Mouse (Mus musculus) embryonic facial prominence, embryonic 15.5 days (tissue): Measurements from ENCODE around the gene Dpy19l3. TPM values are rescaled to one million over a fixed set of nuclear protein-coding genes. Genes with fewer than 3 reads are reported as not detected.
A peak's percentile ranks its signal among the peaks of the same experiment; 100 is the strongest.

Source experiments
- ATAC-seq: fragments of 200-750 bp; cut with Nextera tagmentation; 2 replicates; pipeline ENCODE4 v1.8.0; 2017; ENCODE audit warnings: low read depth, moderate TSS enrichment; ENCODE audit not compliant: insufficient number of reproducible peaks, low FRiP score, low TSS enrichment
- H3K27ac ChIP-seq: fragments of 300-500 bp; sonication (generic); replicated peaks from 2 replicates; pipeline ENCODE4 v1.5.1; 2015; ENCODE audit warnings: mild to moderate bottlenecking, inconsistent platforms
- H3K27me3 ChIP-seq: fragments of 300-500 bp; sonication (generic); 2 replicates; pipeline ENCODE4 v1.6.1; 2015; ENCODE audit warnings: inconsistent platforms
- H3K36me3 ChIP-seq: fragments of 300-500 bp; sonication (generic); 2 replicates; pipeline ENCODE4 v1.6.1; 2015; ENCODE audit warnings: mild to moderate bottlenecking, inconsistent platforms
- H3K4me1 ChIP-seq: fragments of 300-500 bp; sonication (generic); 2 replicates; pipeline ENCODE4 v1.6.1; 2015; ENCODE audit warnings: inconsistent platforms
- H3K4me2 ChIP-seq: fragments of 300-500 bp; sonication (generic); replicated peaks from 2 replicates; pipeline ENCODE4 v1.6.1; 2015; ENCODE audit warnings: mild to moderate bottlenecking, inconsistent platforms
- H3K4me3 ChIP-seq: fragments of 300-500 bp; sonication (generic); replicated peaks from 2 replicates; pipeline ENCODE4 v1.5.1; 2015; ENCODE audit warnings: mild to moderate bottlenecking, inconsistent platforms
- H3K9ac ChIP-seq: fragments of 300-500 bp; sonication (generic); 2 replicates; pipeline ENCODE4 v1.6.1; 2015; ENCODE audit warnings: inconsistent platforms
- H3K9me3 ChIP-seq: fragments of 300-500 bp; sonication (generic); replicated peaks from 2 replicates; pipeline ENCODE4 v1.6.1; 2016; ENCODE audit warnings: inconsistent platforms
- WGBS: fragments of 180-500 bp; shearing (Covaris S2); methylation state at CpG from one replicate; pipeline ENCODE4 v1.1.7; 2015; 5-methylcytosine and 5-hydroxymethylcytosine counted together
- polyA plus RNA-seq: library from polyadenylated mRNA; unstranded; fragments of >200 nt; fragmentation: Nextera tagmentation; extraction: Ambion mirVana; gene quantifications from 2 replicates; pipeline ENCODE4 v1.2.1, GENCODE M21; 2015

Gene Dpy19l3
- 22.8 and 26.0 TPM in 2 replicates for polyA plus RNA-seq

GRCm38 (mm10) chr7:35754033-35754885 lies at the start of gene Dpy19l3:
Gene Dpy19l3 (minus strand): TSS chr7:35754454.
- no peaks in the 10 kb centered on the region for H3K27me3 ChIP-seq
- H3K4me1 ChIP-seq: peaks cover 8% of the 10 kb centered on the region; the same call in 1 of the 2 replicates
- H3K4me3 ChIP-seq: peak within 1 kb of the TSS; percentile 89
- ATAC-seq: peak; percentile 98
- no peaks in the 10 kb centered on the region for H3K9me3 ChIP-seq
- WGBS: under 1% methylated on average over 70 of the region's 70 CpGs
- peak within 1 kb of the TSS; percentile 98 for H3K4me2 ChIP-seq
- H3K27ac ChIP-seq: peak within 1 kb of the TSS; percentile 66; the same call in 1 of the 2 replicates
- H3K9ac ChIP-seq: peak within 1 kb of the TSS; percentile 62
- peaks cover 10% of the 10 kb centered on the region for H3K36me3 ChIP-seq

GRCm38 (mm10) chr7:35802906-35803595 lies 48.8 kb upstream of the Dpy19l3 start, which contains the start of gene Zfp507:
Gene Zfp507 (minus strand): TSS chr7:35803003.
- Histone ChIP-seq H3K9me3 (no peaks in the 10 kb centered on the region), H3K9ac (peak within 1 kb of the TSS; percentile 97), H3K27ac (peak within 1 kb of the TSS; percentile 89), H3K4me1 (peaks cover 10% of the 10 kb centered on the region; the same call in 1 of the 2 replicates), H3K36me3 (peaks cover 21% of the 10 kb centered on the region), H3K4me3 (peak within 1 kb of the TSS; percentile 92), H3K4me2 (peak within 1 kb of the TSS; percentile 67), H3K27me3 (no peaks in the 10 kb centered on the region)
- WGBS: 20% methylated on average over 26 of the region's 26 CpGs
- peak; percentile 94 for ATAC-seq

- Histone ChIP-seq H3K9me3 (no peaks in the 10 kb centered on the region), H3K27ac (peak overlapping the region; percentile 89), H3K36me3 (peaks cover 27% of the 10 kb centered on the region), H3K4me2 (peak overlapping the region; percentile 67), H3K4me3 (peak overlapping the region; percentile 92), H3K4me1 (peaks cover 10% of the 10 kb centered on the region; the same call in 1 of the 2 replicates), H3K9ac (peak overlapping the region; percentile 97), H3K27me3 (no peaks in the 10 kb centered on the region)
- WGBS: 0% methylated on average over 47 of the region's 49 CpGs
- peak; percentile 81 for ATAC-seq
These were observed 48.1 kb upstream of the Dpy19l3 start for GRCm38 (mm10) chr7:35802201-35802905.

GRCm38 (mm10) chr7:35796123-35796522 lies 41.9 kb upstream of the Dpy19l3 start:
- H3K9me3 ChIP-seq: no peaks in the 10 kb centered on the region
- H3K27me3 ChIP-seq: no peaks in the 10 kb centered on the region
- no peak overlapping the region for H3K4me2 ChIP-seq
- no peak overlapping the region for H3K4me3 ChIP-seq
- H3K9ac ChIP-seq: no peak overlapping the region
- peaks cover 88% of the 10 kb centered on the region for H3K36me3 ChIP-seq
- H3K4me1 ChIP-seq: peaks cover 6% of the 10 kb centered on the region; the same call in 1 of the 2 replicates
- no peak overlapping the region for H3K27ac ChIP-seq
- no peak for ATAC-seq
- WGBS: 57% methylated on average over 7 of the region's 7 CpGs

- Histone ChIP-seq H3K27ac (no peak overlapping the region), H3K36me3 (peaks cover 93% of the 10 kb centered on the region), H3K9ac (no peak overlapping the region), H3K27me3 (no peaks in the 10 kb centered on the region), H3K4me3 (no peak overlapping the region), H3K4me2 (no peak overlapping the region), H3K4me1 (0 out of 2 replicates have a peak, but pooled peaks cover 3% of the 10 kb centered on the region), H3K9me3 (no peaks in the 10 kb centered on the region)
- ATAC-seq: no peak
- 86% methylated on average over 12 of the region's 12 CpGs for WGBS
These were observed 40.0 kb upstream of the Dpy19l3 start for GRCm38 (mm10) chr7:35794145-35794664.

GRCm38 (mm10) chr7:35792150-35792848 lies 38.0 kb upstream of the Dpy19l3 start:
- no peak for ATAC-seq
- H3K36me3 ChIP-seq: peaks cover 85% of the 10 kb centered on the region
- H3K27me3 ChIP-seq: no peaks in the 10 kb centered on the region

GRCm38 (mm10) chr7:35790926-35791325 lies 36.7 kb upstream of the Dpy19l3 start:
- no peak overlapping the region for H3K4me2 ChIP-seq
- no peak overlapping the region for H3K27ac ChIP-seq
- H3K4me1 ChIP-seq: no peaks in the 10 kb centered on the region
- WGBS: 77% methylated on average over 8 of the region's 8 CpGs
- H3K9ac ChIP-seq: no peak overlapping the region
- H3K27me3 ChIP-seq: no peaks in the 10 kb centered on the region
- no peaks in the 10 kb centered on the region for H3K9me3 ChIP-seq
- ATAC-seq: no peak
- H3K4me3 ChIP-seq: no peak overlapping the region
- peaks cover 81% of the 10 kb centered on the region for H3K36me3 ChIP-seq

More at GRCm38 (mm10) chr7:35792150-35792848, 38.0 kb upstream of the Dpy19l3 start:
- WGBS: 85% methylated on average over 12 of the region's 12 CpGs
- Histone ChIP-seq H3K4me2 (no peak overlapping the region), H3K9ac (no peak overlapping the region), H3K4me3 (no peak overlapping the region), H3K4me1 (0 out of 2 replicates have a peak, but pooled peaks cover 3% of the 10 kb centered on the region), H3K27ac (no peak overlapping the region), H3K9me3 (no peaks in the 10 kb centered on the region)

GRCm38 (mm10) chr7:35790201-35790600 lies 35.9 kb upstream of the Dpy19l3 start:
- Histone ChIP-seq H3K27me3 (no peaks in the 10 kb centered on the region), H3K4me3 (no peak overlapping the region), H3K9ac (no peak overlapping the region), H3K9me3 (no peaks in the 10 kb centered on the region), H3K4me1 (no peaks in the 10 kb centered on the region), H3K36me3 (peaks cover 82% of the 10 kb centered on the region), H3K4me2 (no peak overlapping the region), H3K27ac (no peak overlapping the region)
- WGBS: 83% methylated on average over 8 of the region's 8 CpGs
- ATAC-seq: no peak

- H3K27ac ChIP-seq: no peak overlapping the region
- H3K36me3 ChIP-seq: peaks cover 57% of the 10 kb centered on the region
- ATAC-seq: no peak
- H3K4me3 ChIP-seq: no peak overlapping the region
- WGBS: 72% methylated on average over 4 of the region's 4 CpGs
- no peaks in the 10 kb centered on the region for H3K9me3 ChIP-seq
- H3K4me2 ChIP-seq: no peak overlapping the region
- no peaks in the 10 kb centered on the region for H3K27me3 ChIP-seq
- H3K9ac ChIP-seq: no peak overlapping the region
- H3K4me1 ChIP-seq: no peaks in the 10 kb centered on the region
These were observed 31.3 kb upstream of the Dpy19l3 start for GRCm38 (mm10) chr7:35785579-35785978.

- peaks cover 63% of the 10 kb centered on the region for H3K36me3 ChIP-seq
- no peaks in the 10 kb centered on the region for H3K27me3 ChIP-seq
- no peak overlapping the region for H3K4me2 ChIP-seq
- H3K4me1 ChIP-seq: no peaks in the 10 kb centered on the region
- no peak overlapping the region for H3K27ac ChIP-seq
- no peak overlapping the region for H3K9ac ChIP-seq
- H3K9me3 ChIP-seq: no peaks in the 10 kb centered on the region
- no peak for ATAC-seq
- no peak overlapping the region for H3K4me3 ChIP-seq
These were observed 28.0 kb upstream of the Dpy19l3 start for GRCm38 (mm10) chr7:35782252-35782651.
